Mouse (Mus musculus): ENCODE results near the gene Npb.

GRCm38 (mm10) chr11:120571754-120572416 lies 36.4 kb upstream of the Npb start:
- TF ChIP-seq CTCF (IDR thresholded peaks at IDR 0.05; ENCODE audit: borderline replicate concordance, insufficient read depth, low read length) = no peak
- no peak for TF ChIP-seq POLR2A (IDR thresholded peaks at IDR 0.05; ENCODE audit: low read depth, low read length)

Measured in embryonic fibroblast, embryonic 13.5 days (primary cell).